Mouse (Mus musculus): Measurements from ENCODE around the gene Gm20547.
A peak's percentile ranks its signal among the peaks of the same experiment; 100 is the strongest.
"Not testable (repeated sequence)": the region's sequence is repeated elsewhere in the genome, so short reads cannot be mapped to it uniquely, and the experiment has no call there.

Gene Gm20547

GRCm38 (mm10) chr17:34881683-34882310 lies at the start of gene Gm20547:
Gene Gm20547 (minus strand): TSS chr17:34882042.
- no peak for DNase-seq

- peak; percentile 98 for DNase-seq
Observed at GRCm38 (mm10) chr17:34931061-34931734, 49.4 kb upstream of the Gm20547 start, which contains the start of gene Neu1. Gene Neu1 (plus strand): TSS chr17:34931253.

DNA sequence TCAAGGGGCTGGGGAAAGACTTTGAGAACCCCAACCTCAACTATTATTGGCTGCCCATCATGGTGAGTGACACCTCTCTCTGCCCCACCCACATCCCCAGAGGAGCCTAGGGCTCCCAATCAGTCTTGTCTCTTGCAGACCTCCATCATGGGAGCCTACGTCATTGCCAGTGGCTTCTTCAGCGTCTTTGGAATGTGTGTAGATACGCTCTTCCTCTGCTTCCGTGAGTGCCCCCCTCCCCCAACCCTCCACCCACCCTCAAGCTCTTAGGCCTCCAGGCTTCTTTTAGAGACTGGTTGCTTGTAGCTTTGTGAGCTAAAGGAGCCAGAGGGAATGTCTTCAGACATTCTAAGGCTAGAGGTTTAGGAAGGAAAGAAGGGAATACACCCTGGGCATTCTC lies 47.0 kb upstream of the Gm20547 start:
- no peak for DNase-seq

DNA sequence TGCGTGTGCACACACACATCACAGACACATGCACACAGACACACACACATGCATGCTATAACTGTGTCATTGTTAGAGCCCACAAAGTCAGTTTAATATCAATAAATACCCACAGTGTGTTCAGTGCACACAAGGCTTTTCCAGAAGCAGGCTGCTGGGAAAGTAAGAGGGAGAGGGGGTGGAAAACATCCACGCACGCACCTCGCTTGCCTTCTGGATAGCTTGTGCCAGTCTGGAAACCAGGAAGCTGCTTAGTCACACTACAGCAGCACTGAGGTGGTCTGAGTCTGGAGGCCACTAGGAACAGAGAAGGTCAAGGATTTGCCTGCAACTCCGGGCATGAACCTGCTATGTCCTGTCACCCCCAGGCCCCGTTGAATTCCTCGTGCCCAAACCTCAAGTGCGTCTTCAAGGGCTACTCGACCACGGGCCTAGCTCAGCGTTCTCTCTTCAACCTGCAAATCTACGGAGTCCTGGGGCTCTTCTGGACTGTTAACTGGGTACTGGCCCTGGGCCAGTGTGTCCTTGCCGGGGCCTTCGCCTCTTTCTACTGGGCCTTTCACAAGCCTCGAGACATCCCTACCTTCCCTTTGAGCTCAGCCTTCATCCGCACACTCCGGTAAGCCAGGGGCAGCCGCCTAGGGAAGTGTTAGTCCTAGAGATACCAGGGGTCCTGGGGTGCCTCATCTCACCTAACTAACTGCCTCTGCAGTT lies 45.6 kb upstream of the Gm20547 start:
- DNase-seq = no peak

DNA sequence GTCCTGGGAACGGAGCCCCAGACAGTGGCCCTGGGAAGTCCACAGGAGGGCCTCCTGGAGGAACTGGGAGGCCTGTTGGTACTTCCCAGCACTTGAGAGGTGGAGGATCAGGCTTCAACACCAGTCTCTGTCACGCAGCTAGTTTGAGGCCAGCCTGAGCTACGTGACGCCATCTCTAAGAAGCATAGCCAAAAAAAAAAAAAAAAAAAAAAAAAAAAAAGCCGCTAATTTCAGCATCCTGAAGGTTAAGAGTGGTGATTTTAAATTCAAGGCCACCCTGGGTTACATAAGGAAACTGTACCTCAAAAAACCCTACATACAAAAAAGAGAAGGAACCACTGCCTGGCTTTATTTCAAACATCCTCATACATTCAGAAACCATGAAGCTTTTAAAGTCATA lies 42.4 kb upstream of the Gm20547 start:
- no peak for DNase-seq

GRCm38 (mm10) chr17:34922939-34923338 lies 41.1 kb upstream of the Gm20547 start:
- DNase-seq = no peak

DNA sequence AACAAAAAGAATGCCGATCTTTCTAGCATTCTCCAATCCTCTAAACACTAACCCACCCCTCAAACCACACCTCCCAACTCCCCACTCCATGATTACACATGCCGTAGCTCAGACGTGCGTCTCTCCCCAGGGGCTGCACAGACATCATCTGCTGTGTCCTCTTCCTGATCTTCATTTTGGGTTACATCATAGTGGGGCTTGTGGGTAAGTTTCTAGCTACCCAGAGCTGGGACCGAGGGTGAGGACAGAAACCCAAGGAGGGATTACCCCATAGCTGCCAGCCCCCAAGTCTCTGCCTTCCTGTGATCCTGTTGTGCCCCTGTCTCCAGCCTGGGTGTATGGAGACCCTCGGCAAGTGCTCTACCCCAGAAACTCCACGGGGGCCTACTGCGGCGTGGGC lies 35.3 kb upstream of the Gm20547 start:
- DNase-seq = no peak

GRCm38 (mm10) chr17:34916316-34916715 lies 34.5 kb upstream of the Gm20547 start:
- DNase-seq = no peak

DNA sequence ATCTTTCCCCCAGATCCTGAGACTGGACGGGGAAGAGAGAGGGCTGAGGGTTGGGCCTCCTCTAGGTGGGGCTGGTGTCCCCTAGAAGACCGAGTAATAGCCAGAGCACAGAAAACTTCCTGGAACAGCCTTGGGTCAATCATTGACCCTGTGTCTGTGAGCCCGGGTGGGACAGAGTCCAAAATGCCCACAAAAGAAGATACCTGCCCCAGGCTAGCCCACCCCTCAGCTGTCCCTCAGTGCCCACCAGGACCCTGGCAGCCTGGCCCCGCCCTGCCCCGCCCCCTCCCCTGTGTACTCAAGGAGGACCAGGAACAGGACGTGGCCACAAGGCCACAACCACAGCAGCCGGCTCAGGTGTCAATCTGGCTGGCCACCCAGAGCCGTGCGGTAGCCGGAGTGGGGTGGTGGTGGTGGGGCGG lies 33.6 kb upstream of the Gm20547 start:
- DNase-seq = no peak

DNA sequence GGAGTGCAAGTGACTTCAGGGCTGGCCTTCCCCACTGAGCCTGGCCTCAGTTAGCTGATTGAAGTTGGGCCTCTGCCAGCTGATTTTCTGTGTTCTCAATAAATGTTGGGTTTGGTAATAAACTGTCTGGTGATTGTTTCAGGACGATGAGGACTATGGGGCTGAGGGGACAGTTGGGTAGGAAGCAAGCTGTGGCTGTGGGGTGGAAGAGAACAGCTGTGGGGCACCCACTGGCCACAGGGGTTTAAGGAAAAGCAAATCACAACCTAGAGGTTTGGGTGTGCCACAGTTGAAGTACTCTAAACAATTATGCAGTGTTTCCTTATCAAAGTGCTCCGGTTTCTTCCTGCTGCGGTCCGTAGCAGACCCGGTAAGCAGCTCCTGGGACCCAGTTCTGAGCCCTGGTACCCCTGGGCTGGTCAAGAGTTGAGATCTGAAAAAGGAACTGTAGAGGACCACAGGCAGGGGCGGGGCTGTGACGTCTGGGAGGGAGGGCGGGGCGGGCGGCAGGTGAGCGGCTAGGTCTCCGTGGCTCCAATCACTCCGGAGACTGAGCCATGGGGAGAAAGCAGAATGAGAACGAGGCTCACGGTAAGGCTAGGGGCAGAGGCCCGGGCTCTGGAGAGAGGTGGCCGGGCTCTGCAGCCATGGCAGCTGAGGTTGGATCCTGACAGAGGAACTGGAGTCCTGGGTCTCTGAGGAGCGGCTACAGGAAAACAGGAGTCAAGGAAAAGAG lies 32.3 kb upstream of the Gm20547 start, which contains the start of gene Slc44a4:
TSS of gene Slc44a4 (plus strand) at position 537 of the 736 bp plus-strand sequence.
- DNase-seq = no peak

GRCm38 (mm10) chr17:34911945-34912351 lies 30.1 kb upstream of the Gm20547 start:
- peak; percentile 72 for DNase-seq

GRCm38 (mm10) chr17:34910982-34911381 lies 29.1 kb upstream of the Gm20547 start:
- no peak for DNase-seq

GRCm38 (mm10) chr17:34902895-34903294 lies 21.1 kb upstream of the Gm20547 start:
- no peak for DNase-seq

DNA sequence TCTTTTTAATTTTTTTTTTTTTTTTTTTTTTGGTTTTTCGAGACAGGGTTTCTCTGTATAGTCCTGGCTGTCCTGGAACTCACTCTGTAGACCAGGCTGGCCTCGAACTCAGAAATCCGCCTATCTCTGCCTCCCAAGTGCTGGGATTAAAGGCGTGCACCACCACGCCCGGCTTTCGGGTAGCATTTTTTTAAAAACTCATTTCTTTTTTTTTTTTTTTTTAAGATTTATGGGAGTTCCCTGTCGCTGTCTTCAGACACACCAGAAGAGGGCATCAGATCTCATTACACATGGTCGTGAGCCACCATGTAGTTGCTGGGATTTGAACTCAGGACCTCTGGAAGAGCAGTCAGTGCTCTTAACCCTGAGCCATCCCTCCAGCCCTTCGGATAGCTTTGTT lies 20.1 kb upstream of the Gm20547 start:
- not testable (repeated sequence) for DNase-seq

GRCm38 (mm10) chr17:34900826-34901225 lies 19.0 kb upstream of the Gm20547 start:
- not testable (repeated sequence) for DNase-seq

DNA sequence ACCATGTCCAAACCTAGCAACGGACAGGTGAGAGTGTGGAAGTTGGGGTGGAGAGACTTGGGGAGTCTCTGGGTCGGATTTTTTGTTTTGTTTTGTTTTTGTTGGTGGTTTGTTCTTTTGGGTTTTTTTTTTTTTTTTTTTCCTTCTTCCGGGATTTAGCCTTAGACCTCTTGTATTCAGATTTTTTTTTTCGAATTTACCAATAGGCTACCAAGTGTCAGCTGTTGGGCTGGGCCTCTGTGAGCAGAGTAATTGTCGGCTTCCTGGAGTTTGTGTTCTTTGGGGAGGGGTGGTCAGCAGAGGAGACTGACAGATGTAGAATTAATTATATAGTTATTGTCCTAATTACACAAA lies 18.0 kb upstream of the Gm20547 start:
- DNase-seq = no peak

DNA sequence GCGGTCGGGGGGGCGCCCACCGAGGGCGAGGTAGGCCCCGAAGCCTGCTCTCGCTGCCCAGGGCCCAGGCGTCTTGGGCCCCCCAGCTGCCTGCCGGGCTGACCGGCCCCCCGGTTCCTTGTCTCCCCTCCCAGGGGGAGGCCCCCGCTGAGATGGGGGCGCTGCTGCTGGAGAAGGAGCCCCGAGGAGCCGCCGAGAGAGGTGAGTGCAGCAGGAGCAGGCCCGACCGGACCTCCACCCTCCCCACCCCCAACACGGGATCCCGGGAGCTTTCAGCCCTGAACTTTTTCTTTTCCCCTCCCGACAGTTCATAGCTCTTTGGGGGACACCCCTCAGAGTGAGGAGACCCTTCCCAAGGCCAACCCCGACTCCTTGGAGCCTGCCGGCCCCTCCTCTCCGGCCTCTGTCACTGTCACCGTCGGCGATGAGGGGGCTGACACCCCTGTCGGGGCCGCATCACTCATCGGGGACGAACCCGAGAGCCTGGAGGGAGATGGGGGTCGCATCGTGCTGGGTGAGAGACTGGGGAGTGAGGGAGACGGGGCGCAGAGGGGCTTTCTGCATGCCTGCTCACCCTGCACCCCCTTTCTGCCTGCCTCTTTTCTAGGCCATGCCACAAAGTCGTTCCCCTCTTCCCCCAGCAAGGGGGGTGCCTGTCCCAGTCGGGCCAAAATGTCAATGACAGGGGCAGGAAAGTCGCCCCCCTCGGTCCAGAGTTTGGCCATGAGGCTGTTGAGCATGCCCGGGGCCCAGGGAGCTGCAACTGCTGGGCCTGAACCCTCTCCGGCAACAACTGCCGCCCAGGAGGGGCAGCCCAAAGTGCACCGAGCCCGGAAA lies 17.4 kb upstream of the Gm20547 start:
- DNase-seq = peak; percentile 49

DNA sequence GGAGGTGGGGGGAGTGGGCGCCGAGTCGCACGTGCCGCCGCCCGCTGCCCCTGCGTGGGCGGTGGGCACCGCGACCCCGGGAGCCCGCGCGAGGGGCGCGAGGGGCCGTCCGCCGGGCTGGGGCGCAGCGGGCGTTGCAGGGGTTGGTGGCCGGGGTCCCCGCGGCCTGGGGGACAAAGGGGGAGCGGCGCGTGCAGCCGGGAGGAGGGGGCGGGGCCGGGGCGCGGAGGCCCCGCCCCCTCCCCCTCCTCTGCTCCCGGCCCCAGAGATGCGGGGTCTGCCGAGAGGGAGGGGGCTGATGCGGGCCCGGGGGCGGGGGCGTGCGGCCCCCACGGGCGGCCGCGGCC lies 16.8 kb upstream of the Gm20547 start:
- no peak for DNase-seq

- peak; percentile 79 for DNase-seq
Observed at GRCm38 (mm10) chr17:34898160-34898586, 16.3 kb upstream of the Gm20547 start, which contains the start of the genes C2 and Ehmt2. Gene C2 (minus strand): TSS chr17:34898265. Gene Ehmt2 (plus strand): TSS chr17:34898469.

GRCm38 (mm10) chr17:34897373-34898159 lies 15.7 kb upstream of the Gm20547 start:
- DNase-seq = peak; percentile 52

DNA sequence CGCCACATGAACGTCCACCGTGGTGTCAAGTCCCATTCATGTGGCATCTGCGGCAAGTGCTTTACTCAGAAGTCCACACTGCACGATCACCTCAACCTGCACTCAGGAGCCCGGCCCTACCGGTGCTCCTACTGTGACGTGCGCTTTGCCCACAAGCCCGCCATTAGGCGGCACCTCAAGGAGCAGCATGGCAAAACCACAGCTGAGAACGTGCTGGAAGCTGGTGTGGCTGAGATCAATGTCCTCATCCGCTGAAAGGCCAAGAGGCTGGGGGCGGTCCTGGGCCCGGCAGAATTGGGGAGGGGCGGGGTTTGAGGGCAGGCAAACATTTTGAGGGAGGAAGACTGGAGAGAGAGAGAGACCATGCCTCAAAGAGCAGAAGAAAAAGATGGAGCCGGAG lies 14.5 kb upstream of the Gm20547 start:
- no peak for DNase-seq

Measured in cerebellum, adult 8-10 months (tissue).